Mouse (Mus musculus) urinary bladder, adult 2 months (tissue): ENCODE data around the gene B3glct. TPM values are rescaled to one million over a fixed set of nuclear protein-coding genes. Genes with fewer than 3 reads are reported as not detected.

Experiments used
- DNase-seq: peaks from one replicate; pipeline ENCODE4 v3.0.0; 2022; ENCODE audit warnings: low spot score
- polyA plus RNA-seq: library from polyadenylated mRNA; depleted of rRNA; stranded (reverse); fragments of >200 nt; gene quantifications from 2 replicates; pipeline ENCODE4 v1.2.3, GENCODE M21; 2012; rRNA removed

B3glct gene
- 8.9 and 9.3 TPM in 2 replicates for polyA plus RNA-seq

DNA sequence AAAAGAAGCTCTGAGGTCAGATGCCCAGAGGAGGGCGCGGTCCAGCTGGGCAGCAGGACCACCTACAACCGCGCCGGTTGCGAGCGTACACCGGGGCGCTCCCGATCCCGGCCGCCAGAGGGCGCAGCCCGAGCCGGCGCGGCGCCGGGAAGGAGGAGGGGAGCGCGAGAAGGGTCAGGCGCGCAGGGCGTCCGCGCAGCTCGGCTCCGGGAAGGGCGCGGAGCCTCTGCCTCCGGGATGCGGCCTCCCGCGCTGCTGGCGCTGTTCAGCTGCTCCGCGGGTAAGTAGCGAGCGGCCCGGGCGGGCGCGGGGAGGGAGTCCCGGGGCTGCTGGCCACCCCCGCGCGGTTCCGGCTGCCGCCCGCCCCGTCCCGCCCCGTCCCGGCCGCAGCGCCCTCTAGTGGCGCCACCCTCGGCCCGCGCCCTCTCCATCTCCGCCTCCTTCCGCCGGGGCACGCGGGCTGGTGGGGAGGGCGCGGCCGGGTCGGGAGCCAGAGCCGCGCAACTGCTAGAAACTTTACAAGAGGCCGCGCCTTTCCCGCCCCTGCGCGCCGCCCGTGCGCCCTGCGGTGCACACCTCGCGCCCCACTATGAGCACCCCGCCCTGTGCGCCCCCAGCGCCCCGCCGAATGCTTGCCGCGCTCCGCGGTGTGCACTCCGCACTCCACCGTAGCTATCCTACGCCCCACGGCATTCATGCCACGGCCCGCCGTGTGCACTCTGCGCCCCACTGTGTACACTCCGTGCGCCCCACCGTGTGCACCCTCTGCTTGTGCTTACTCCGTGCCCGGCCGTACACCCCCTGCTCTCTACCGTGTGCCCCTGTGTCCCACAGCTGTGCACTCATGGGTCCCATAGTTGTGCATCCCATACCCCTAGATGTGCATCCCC, at the start of gene B3glct:
TSS of gene B3glct (plus strand) at position 131 of the 890 bp plus-strand sequence.
- DNase-seq = peak; percentile 91

GRCm38 (mm10) chr5:149634409-149635035, 43.5 kb upstream of the B3glct start:
- DNase-seq = no peak

DNA sequence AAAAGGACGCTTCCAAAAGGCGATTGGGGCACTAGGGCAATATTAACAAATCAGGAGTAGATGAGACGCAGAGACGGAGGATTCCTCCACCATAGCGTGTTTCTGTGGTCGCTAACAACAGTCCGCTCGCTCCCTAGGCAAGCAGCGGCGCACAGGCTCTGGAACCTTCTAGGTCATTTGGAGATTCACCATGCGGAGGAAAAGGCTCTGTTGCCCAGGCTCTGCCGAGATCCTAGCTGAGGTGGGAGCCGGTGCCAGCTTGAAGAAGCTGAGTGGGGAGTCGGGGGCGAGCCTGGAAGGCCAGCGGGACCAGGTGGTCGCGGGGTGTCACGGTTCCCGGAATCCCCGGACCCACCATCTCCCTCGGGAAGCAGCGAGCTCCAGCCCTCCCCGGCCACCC, 42.5 kb upstream of the B3glct start:
- DNase-seq = no peak

GRCm38 (mm10) chr5:149636075-149636920, 41.7 kb upstream of the B3glct start, which contains the start of gene Hsph1:
Gene Hsph1, minus strand, starts transcription at chr5:149636376.
- peak; percentile 88 for DNase-seq

DNA sequence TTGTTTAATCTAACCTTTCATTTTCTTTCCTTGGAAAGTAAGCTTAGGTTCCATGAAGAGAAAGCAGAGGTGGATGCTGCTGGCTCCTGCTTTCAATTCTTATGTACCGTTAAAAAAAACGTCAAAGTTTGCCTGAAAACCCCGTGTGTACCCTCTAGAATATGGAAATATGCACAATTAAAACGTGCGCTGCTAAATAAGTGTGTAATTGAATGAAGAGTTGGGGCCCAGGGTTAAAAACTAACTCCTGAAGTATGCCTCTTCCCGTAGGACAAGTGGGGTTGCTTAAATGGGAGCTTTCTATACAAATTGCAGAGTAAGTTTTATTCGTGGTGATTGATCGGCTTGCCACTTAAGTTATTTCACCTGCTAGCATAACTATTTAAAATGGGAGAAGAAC, 40.7 kb upstream of the B3glct start:
- DNase-seq = no peak

- no peak for DNase-seq
These were observed 36.6 kb upstream of the B3glct start for GRCm38 (mm10) chr5:149641277-149641892.

- no peak for DNase-seq
These were observed 35.7 kb upstream of the B3glct start for GRCm38 (mm10) chr5:149642366-149642765.

GRCm38 (mm10) chr5:149642783-149643509, 35.1 kb upstream of the B3glct start:
- no peak for DNase-seq

GRCm38 (mm10) chr5:149647367-149648115, 30.5 kb upstream of the B3glct start:
- DNase-seq = no peak

GRCm38 (mm10) chr5:149648196-149648595, 29.8 kb upstream of the B3glct start:
- no peak for DNase-seq

DNA sequence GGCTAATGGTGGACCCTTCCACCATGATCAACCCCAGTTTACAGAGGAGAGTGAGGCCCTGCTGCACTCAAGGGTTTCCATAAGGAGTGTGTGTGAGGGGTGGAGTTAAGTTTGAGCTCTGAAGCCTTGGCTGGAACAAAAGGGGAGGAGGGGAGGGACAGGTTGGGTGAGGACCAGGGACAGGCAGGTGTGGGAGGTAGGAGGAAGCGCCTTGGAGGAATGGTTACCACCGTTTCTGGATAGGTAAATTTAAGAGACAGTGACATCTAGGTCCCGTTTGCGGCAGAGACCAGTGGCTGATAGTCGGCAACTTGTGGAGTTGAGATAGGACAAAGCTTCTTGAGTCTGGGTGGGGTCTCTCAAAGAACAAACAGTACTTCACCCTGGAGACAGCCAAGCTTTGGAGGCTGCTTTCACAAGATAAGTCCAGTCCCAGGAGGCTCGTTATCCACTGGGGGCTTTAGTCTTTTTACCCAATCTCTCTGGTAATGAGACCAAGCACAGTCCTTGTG, 29.1 kb upstream of the B3glct start:
- DNase-seq = no peak

- no peak for DNase-seq
These were observed 28.4 kb upstream of the B3glct start for GRCm38 (mm10) chr5:149649499-149650178.

DNA sequence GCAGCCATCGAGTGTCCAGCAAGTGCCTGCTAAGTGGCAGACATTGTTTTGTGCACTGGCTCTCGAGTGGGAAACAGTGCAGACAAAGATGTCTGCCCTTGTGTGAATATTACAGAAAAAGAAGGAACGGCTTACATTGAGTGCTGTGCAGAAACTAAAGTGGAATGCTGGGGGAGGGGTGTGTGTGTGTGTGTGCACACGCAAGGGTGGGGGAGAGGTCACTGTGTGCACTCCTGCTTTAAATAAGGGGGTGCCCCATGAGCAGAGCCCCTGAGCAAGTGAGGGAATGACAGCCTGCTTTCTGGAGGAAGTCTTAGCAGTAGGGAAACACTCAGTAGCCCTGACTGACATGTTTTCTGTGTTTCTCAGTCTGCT, 27.9 kb upstream of the B3glct start:
- no peak for DNase-seq

DNA sequence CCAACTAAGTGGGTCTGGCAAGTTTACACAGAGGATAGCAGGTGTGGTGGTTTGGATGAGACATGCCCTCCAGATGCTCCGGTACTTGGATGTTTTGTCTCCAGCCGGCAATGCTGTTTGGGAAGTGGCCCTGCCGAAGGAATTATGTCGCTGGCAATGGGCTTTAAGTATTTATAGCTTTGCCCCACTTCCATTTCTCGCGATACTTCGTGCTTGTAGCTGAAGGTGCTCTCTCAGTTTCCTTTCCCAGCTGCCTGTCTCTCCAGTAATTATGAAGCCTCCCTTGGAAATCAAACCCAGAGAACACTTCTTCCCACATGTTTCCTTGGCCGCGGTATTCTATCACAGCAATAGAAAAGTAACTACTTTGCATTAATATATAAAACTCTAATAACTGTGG, 22.4 kb upstream of the B3glct start:
- DNase-seq = no peak

DNA sequence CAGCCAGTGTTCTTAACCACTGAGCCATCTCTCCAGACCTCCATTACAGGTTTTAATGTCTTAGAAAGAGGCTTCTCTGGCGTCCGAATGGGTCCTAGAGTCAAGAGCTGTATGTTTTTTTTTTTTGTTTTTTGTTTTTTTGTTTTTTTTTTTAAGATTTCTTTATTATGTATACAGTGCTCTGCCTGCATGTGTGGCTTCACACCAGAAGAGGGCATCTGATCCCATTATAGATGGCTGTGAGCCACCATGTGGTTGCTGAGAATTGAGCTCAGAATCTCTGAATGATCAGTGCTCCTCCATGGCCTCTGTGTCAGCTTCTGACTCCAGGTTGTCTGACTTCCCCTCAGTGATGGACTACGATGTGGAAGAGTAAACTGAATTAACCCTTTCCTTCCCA, 20.0 kb upstream of the B3glct start:
- DNase-seq = no peak

GRCm38 (mm10) chr5:149658741-149659413, 19.2 kb upstream of the B3glct start:
- no peak for DNase-seq

DNA sequence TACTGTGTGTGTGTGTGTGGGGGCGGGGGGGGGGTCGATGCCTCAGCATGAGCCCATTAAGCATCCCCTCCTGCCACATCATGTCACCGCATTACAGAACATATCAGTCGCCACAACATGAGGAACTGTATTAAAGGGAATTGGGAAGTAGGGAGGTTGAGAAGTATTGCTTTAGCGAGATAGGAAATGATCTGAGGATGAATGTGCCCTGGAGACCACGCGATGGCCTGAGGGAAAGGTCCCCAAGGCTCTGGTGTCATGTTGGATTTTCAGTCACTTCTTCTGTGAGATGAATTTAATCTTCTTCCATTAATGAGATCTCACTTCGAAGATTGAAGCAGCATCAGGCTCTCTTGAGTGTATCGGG, 18.6 kb upstream of the B3glct start:
- no peak for DNase-seq

- no peak for DNase-seq
These were observed 16.6 kb upstream of the B3glct start for GRCm38 (mm10) chr5:149661428-149661827.

GRCm38 (mm10) chr5:149662980-149663379, 15.1 kb upstream of the B3glct start:
- no peak for DNase-seq
